Mouse (Mus musculus) olfactory bulb, adult 2 months (tissue): ENCODE data around the gene Dnajc7.

Experiments
- CTCF ChIP-seq: fragments of 200-500 bp; IDR thresholded peaks from 2 replicates; pipeline ENCODE4 v1.5.1; 2012; ENCODE audit warnings: low read depth, mild to moderate bottlenecking, low read length, moderate library complexity; ENCODE audit not compliant: insufficient read depth
- POLR2A ChIP-seq: fragments of 200-500 bp; IDR thresholded peaks from 2 replicates; pipeline ENCODE4 v1.6.1; 2012; ENCODE audit warnings: mild to moderate bottlenecking, low read depth, low read length, moderate library complexity; ENCODE audit not compliant: insufficient read depth

GRCm38 (mm10) chr11:100559476-100559875 is 60.5 kb downstream of the Dnajc7 start:
- TF ChIP-seq POLR2A (no peak), CTCF (no peak)
